Mouse (Mus musculus) c-Kit-positive CD71-positive TER-119-positive erythroid progenitor cells, embryonic 14.5 days (primary cell): ENCODE measurements at regions not wholly inside any gene's neighbourhood (a gene's known extent, or its start where the extent isn't known, plus 50 kb on each side); places are given as distances from the start of the nearest gene placed in this dataset.
"Not testable (repeated sequence)": the region's sequence is repeated elsewhere in the genome, so short reads cannot be mapped to it uniquely, and the experiment has no call there.

Experiments used
- DNase-seq: peaks from one replicate; pipeline ENCODE4 v3.0.0-alpha.2; 2013; ENCODE audit warnings: low spot score

GRCm38 (mm10) chr17:10150403-10150689, 169.3 kb downstream of the Qk start:
- not testable (repeated sequence) for DNase-seq

- no peak for DNase-seq
Measured at GRCm38 (mm10) chr17:10149682-10150402, 169.8 kb downstream of the Qk start.

GRCm38 (mm10) chr17:10147106-10147505, 172.5 kb downstream of the Qk start:
- DNase-seq: no peak

- no peak for DNase-seq
Measured at GRCm38 (mm10) chr17:10146576-10146975, 173.1 kb downstream of the Qk start.

GRCm38 (mm10) chr17:10138847-10139246, 180.8 kb downstream of the Qk start:
- no peak for DNase-seq

- DNase-seq: no peak
Measured at GRCm38 (mm10) chr17:10138374-10138773, 181.3 kb downstream of the Qk start.

GRCm38 (mm10) chr17:10135111-10135510, 184.5 kb downstream of the Qk start:
- no peak for DNase-seq

GRCm38 (mm10) chr17:10128591-10128990, 191.1 kb downstream of the Qk start:
- DNase-seq: no peak

- no peak for DNase-seq
Measured at GRCm38 (mm10) chr17:10122411-10122810, 197.2 kb downstream of the Qk start.

GRCm38 (mm10) chr17:10112118-10112517, 207.5 kb downstream of the Qk start:
- no peak for DNase-seq

- DNase-seq: no peak
Measured at GRCm38 (mm10) chr17:10110375-10110675, 209.3 kb downstream of the Qk start.

- DNase-seq: no peak
Measured at GRCm38 (mm10) chr17:10109511-10110374, 209.9 kb downstream of the Qk start.

- DNase-seq: no peak
Measured at GRCm38 (mm10) chr17:10105299-10105698, 214.4 kb downstream of the Qk start.

- no peak for DNase-seq
Measured at GRCm38 (mm10) chr17:10098199-10098598, 221.5 kb downstream of the Qk start.

GRCm38 (mm10) chr17:10097691-10098090, 222.0 kb downstream of the Qk start:
- no peak for DNase-seq

GRCm38 (mm10) chr17:10095841-10096301, 223.8 kb downstream of the Qk start:
- no peak for DNase-seq

- no peak for DNase-seq
Measured at GRCm38 (mm10) chr17:10094108-10094521, 225.5 kb downstream of the Qk start.

GRCm38 (mm10) chr17:10093437-10094107, 226.1 kb downstream of the Qk start:
- DNase-seq: no peak

- no peak for DNase-seq
Measured at GRCm38 (mm10) chr17:10087192-10087886, 232.3 kb downstream of the Qk start.

GRCm38 (mm10) chr17:10086558-10086957, 233.1 kb downstream of the Qk start:
- DNase-seq: no peak

GRCm38 (mm10) chr17:10086132-10086531, 233.5 kb downstream of the Qk start:
- no peak for DNase-seq

GRCm38 (mm10) chr17:10081721-10082120, 237.9 kb downstream of the Qk start:
- no peak for DNase-seq
